Mouse (Mus musculus): ENCODE results near the gene Gm3005.
"Not testable (repeated sequence)": the region's sequence is repeated elsewhere in the genome, so short reads cannot be mapped to it uniquely, and the experiment has no call there.

The Gm3005 gene

GRCm38 (mm10) chr14:3427803-3428202 lies at the start of gene Gm3005:
Gm3005 (plus strand) TSS chr14:3428103.
- DNase-seq (ENCODE audit: low spot score), result not testable (repeated sequence)

- DNase-seq (ENCODE audit: low spot score), result not testable (repeated sequence)
These were observed 33.1 kb upstream of the Gm3005 start, which contains the start of gene Gm10413 for GRCm38 (mm10) chr14:3394793-3395192. Gm10413 (plus strand) TSS chr14:3395093.

GRCm38 (mm10) chr14:3412314-3412713 lies 15.6 kb upstream of the Gm3005 start, which contains the start of gene Gm10409:
Gm10409 (plus strand) TSS chr14:3412614.
- DNase-seq (ENCODE audit: low spot score), result not testable (repeated sequence)

- DNase-seq (ENCODE audit: low spot score), result not testable (repeated sequence)
These were observed 21.2 kb downstream of the Gm3005 start, which contains the start of gene Gm10408 for GRCm38 (mm10) chr14:3449079-3449478. Gm10408 (plus strand) TSS chr14:3449379.

- not testable (repeated sequence) for DNase-seq (ENCODE audit: low spot score)
These were observed 206.3 kb downstream of the Gm3005 start, which contains the start of gene Gm3012 for GRCm38 (mm10) chr14:3634212-3634611. Gm3012 (plus strand) TSS chr14:3634512.

Data from MN1 (cell line).